Mouse (Mus musculus): ENCODE data around the gene Akt3. TPM values are rescaled to one million over a fixed set of nuclear protein-coding genes. Genes with fewer than 3 reads are reported as not detected.

Gene Akt3
- 4.7 and 4.8 TPM in 2 replicates for polyA plus RNA-seq (2015; fragmentation: Nextera tagmentation; extraction: Ambion mirVana)

- 0% methylated on average over 10 of the region's 32 CpGs for WGBS
- peak within 1 kb of the TSS; percentile 93 for H3K4me2 ChIP-seq
- no peaks in the 10 kb centered on the region for H3K36me3 ChIP-seq
- peak within 1 kb of the TSS; percentile 61 for H3K9ac ChIP-seq
- H3K4me1 ChIP-seq = peaks cover 3% of the 10 kb centered on the region
- ATAC-seq (ENCODE audit: insufficient read depth, low FRiP score, low read depth) = peak; percentile 18
- H3K27me3 ChIP-seq (replicated peaks) = no peaks in the 10 kb centered on the region
- no peaks in the 10 kb centered on the region for H3K9me3 ChIP-seq
- peak within 1 kb of the TSS; percentile 93 for H3K27ac ChIP-seq
- H3K4me3 ChIP-seq (replicated peaks) = peak within 1 kb of the TSS; percentile 83
Measured at GRCm38 (mm10) chr1:177258034-177258342, at the start of gene Akt3. Gene Akt3 (minus strand): TSS chr1:177258203.

GRCm38 (mm10) chr1:177307549-177307948 lies 49.5 kb upstream of the Akt3 start:
- Histone ChIP-seq H3K4me1 (no peaks in the 10 kb centered on the region), H3K4me2 (no peak overlapping the region), H3K4me3 (replicated peaks) (no peak overlapping the region), H3K27ac (no peak overlapping the region), H3K36me3 (no peaks in the 10 kb centered on the region), H3K27me3 (replicated peaks) (no peaks in the 10 kb centered on the region), H3K9ac (no peak overlapping the region), H3K9me3 (no peaks in the 10 kb centered on the region)
- 82% methylated on average over 11 of the region's 11 CpGs for WGBS
- no peak for ATAC-seq (ENCODE audit: insufficient read depth, low FRiP score, low read depth)

GRCm38 (mm10) chr1:177298231-177298630 lies 40.2 kb upstream of the Akt3 start:
- no peaks in the 10 kb centered on the region for H3K9me3 ChIP-seq
- no peak overlapping the region for H3K4me3 ChIP-seq (replicated peaks)
- no peak overlapping the region for H3K4me2 ChIP-seq
- no peaks in the 10 kb centered on the region for H3K4me1 ChIP-seq
- no peak for ATAC-seq (ENCODE audit: insufficient read depth, low FRiP score, low read depth)
- H3K36me3 ChIP-seq = no peaks in the 10 kb centered on the region
- H3K9ac ChIP-seq = no peak overlapping the region
- no peak overlapping the region for H3K27ac ChIP-seq
- WGBS = 90% methylated on average over 1 of the region's 1 CpGs
- no peaks in the 10 kb centered on the region for H3K27me3 ChIP-seq (replicated peaks)

- Histone ChIP-seq H3K9ac (no peak overlapping the region), H3K4me1 (no peaks in the 10 kb centered on the region), H3K9me3 (no peaks in the 10 kb centered on the region), H3K4me2 (no peak overlapping the region), H3K36me3 (no peaks in the 10 kb centered on the region), H3K27me3 (replicated peaks) (no peaks in the 10 kb centered on the region), H3K27ac (no peak overlapping the region), H3K4me3 (replicated peaks) (no peak overlapping the region)
- WGBS = 55% methylated on average over 3 of the region's 3 CpGs
- no peak for ATAC-seq (ENCODE audit: insufficient read depth, low FRiP score, low read depth)
Measured at GRCm38 (mm10) chr1:177286764-177287163, 28.8 kb upstream of the Akt3 start.

- no peaks in the 10 kb centered on the region for H3K9me3 ChIP-seq
- H3K4me2 ChIP-seq = no peak overlapping the region
- ATAC-seq (ENCODE audit: insufficient read depth, low FRiP score, low read depth) = no peak
- no peak overlapping the region for H3K4me3 ChIP-seq (replicated peaks)
- H3K9ac ChIP-seq = no peak overlapping the region
- no peaks in the 10 kb centered on the region for H3K27me3 ChIP-seq (replicated peaks)
- no peaks in the 10 kb centered on the region for H3K36me3 ChIP-seq
- H3K4me1 ChIP-seq = no peaks in the 10 kb centered on the region
- H3K27ac ChIP-seq = no peak overlapping the region
Measured at GRCm38 (mm10) chr1:177281925-177282324, 23.9 kb upstream of the Akt3 start.

- no peaks in the 10 kb centered on the region for H3K4me1 ChIP-seq
- no peak overlapping the region for H3K4me3 ChIP-seq (replicated peaks)
- H3K27ac ChIP-seq = no peak overlapping the region
- no peaks in the 10 kb centered on the region for H3K9me3 ChIP-seq
- H3K27me3 ChIP-seq (replicated peaks) = no peaks in the 10 kb centered on the region
- H3K4me2 ChIP-seq = no peak overlapping the region
- no peak for ATAC-seq (ENCODE audit: insufficient read depth, low FRiP score, low read depth)
- no peak overlapping the region for H3K9ac ChIP-seq
- no peaks in the 10 kb centered on the region for H3K36me3 ChIP-seq
- WGBS = 90% methylated on average over 5 of the region's 5 CpGs
Measured at GRCm38 (mm10) chr1:177277361-177277760, 19.4 kb upstream of the Akt3 start.

- Histone ChIP-seq H3K27ac (no peak overlapping the region), H3K4me3 (replicated peaks) (no peak overlapping the region), H3K36me3 (no peaks in the 10 kb centered on the region), H3K9ac (no peak overlapping the region), H3K4me2 (no peak overlapping the region), H3K27me3 (replicated peaks) (no peaks in the 10 kb centered on the region), H3K4me1 (no peaks in the 10 kb centered on the region), H3K9me3 (no peaks in the 10 kb centered on the region)
- 63% methylated on average over 1 of the region's 1 CpGs for WGBS
- ATAC-seq (ENCODE audit: insufficient read depth, low FRiP score, low read depth) = no peak
Measured at GRCm38 (mm10) chr1:177267645-177268044, 9.6 kb upstream of the Akt3 start.

- Histone ChIP-seq H3K27ac (no peak overlapping the region), H3K27me3 (replicated peaks) (no peaks in the 10 kb centered on the region), H3K36me3 (no peaks in the 10 kb centered on the region), H3K4me3 (replicated peaks) (no peak overlapping the region), H3K9me3 (no peaks in the 10 kb centered on the region), H3K4me2 (no peak overlapping the region), H3K9ac (no peak overlapping the region), H3K4me1 (peaks cover 3% of the 10 kb centered on the region)
- 68% methylated on average over 2 of the region's 2 CpGs for WGBS
- no peak for ATAC-seq (ENCODE audit: insufficient read depth, low FRiP score, low read depth)
Measured at GRCm38 (mm10) chr1:177262926-177263325, 4.9 kb upstream of the Akt3 start.

- Histone ChIP-seq H3K27me3 (replicated peaks) (no peaks in the 10 kb centered on the region), H3K4me1 (peaks cover 3% of the 10 kb centered on the region), H3K9ac (no peak overlapping the region), H3K9me3 (no peaks in the 10 kb centered on the region), H3K36me3 (no peaks in the 10 kb centered on the region), H3K27ac (no peak overlapping the region), H3K4me3 (replicated peaks) (no peak overlapping the region), H3K4me2 (no peak overlapping the region)
- ATAC-seq (ENCODE audit: insufficient read depth, low FRiP score, low read depth) = no peak
- WGBS = 54% methylated on average over 4 of the region's 4 CpGs
Measured at GRCm38 (mm10) chr1:177260796-177261195, 2.8 kb upstream of the Akt3 start.

- Histone ChIP-seq H3K36me3 (no peaks in the 10 kb centered on the region), H3K9me3 (no peaks in the 10 kb centered on the region), H3K27ac (peak overlapping the region; percentile 93), H3K27me3 (replicated peaks) (no peaks in the 10 kb centered on the region), H3K4me2 (peak overlapping the region; percentile 93), H3K9ac (peak overlapping the region; percentile 61), H3K4me3 (replicated peaks) (peak overlapping the region; percentile 83), H3K4me1 (peaks cover 3% of the 10 kb centered on the region)
- WGBS = 19% methylated on average over 16 of the region's 16 CpGs
- ATAC-seq (ENCODE audit: insufficient read depth, low FRiP score, low read depth) = no peak
Measured at GRCm38 (mm10) chr1:177259038-177259600, 1.1 kb upstream of the Akt3 start.

- H3K4me2 ChIP-seq = peak overlapping the region; percentile 93
- WGBS = under 1% methylated on average over 56 of the region's 86 CpGs
- H3K9ac ChIP-seq = peak overlapping the region; percentile 61
- H3K4me1 ChIP-seq = peaks cover 3% of the 10 kb centered on the region
- H3K27me3 ChIP-seq (replicated peaks) = no peaks in the 10 kb centered on the region
- ATAC-seq (ENCODE audit: insufficient read depth, low FRiP score, low read depth) = peak; percentile 91
- H3K27ac ChIP-seq = peak overlapping the region; percentile 93
- H3K36me3 ChIP-seq = no peaks in the 10 kb centered on the region
- H3K9me3 ChIP-seq = no peaks in the 10 kb centered on the region
- peak overlapping the region; percentile 83 for H3K4me3 ChIP-seq (replicated peaks)
Measured at GRCm38 (mm10) chr1:177258343-177259037, 487 bp upstream of the Akt3 start.

GRCm38 (mm10) chr1:177257178-177258033 lies 597 bp downstream of the Akt3 start:
- H3K9ac ChIP-seq = peak overlapping the region; percentile 59
- peak overlapping the region; percentile 93 for H3K27ac ChIP-seq
- H3K4me3 ChIP-seq (replicated peaks) = peak overlapping the region; percentile 83
- peak overlapping the region; percentile 93 for H3K4me2 ChIP-seq
- H3K9me3 ChIP-seq = no peaks in the 10 kb centered on the region
- peaks cover 3% of the 10 kb centered on the region for H3K4me1 ChIP-seq
- no peaks in the 10 kb centered on the region for H3K36me3 ChIP-seq
- no peaks in the 10 kb centered on the region for H3K27me3 ChIP-seq (replicated peaks)
- WGBS = under 1% methylated on average over 61 of the region's 86 CpGs
- ATAC-seq (ENCODE audit: insufficient read depth, low FRiP score, low read depth) = peak; percentile 16; the same call in 1 of the 2 replicates
